Mouse (Mus musculus) retina, postnatal 1 day (tissue): ENCODE measurements at regions not wholly inside any gene's neighbourhood (a gene's known extent, or its start where the extent isn't known, plus 50 kb on each side); places are given as distances from the start of the nearest gene placed in this dataset.

Experiments used
- DNase-seq: peaks from one replicate; pipeline ENCODE4 v3.0.0-alpha.2; 2012

- peak; percentile 14 for DNase-seq
These were observed 451.0 kb downstream of the Tpm3-rs7 start for GRCm38 (mm10) chr14:113765406-113765805.
